Mouse (Mus musculus): ENCODE data around the gene Gjc1. TPM values are rescaled to one million over a fixed set of nuclear protein-coding genes. Genes with fewer than 3 reads are reported as not detected.

The Gjc1 gene
- polyA plus RNA-seq, 1 experiment from 2014 or later = 78.5 TPM

GRCm38 (mm10) chr11:102779081-102779638, 40.3 kb downstream of the Gjc1 start:
- Histone ChIP-seq H3K4me1 (replicated peaks; ENCODE audit: control insufficient read depth, insufficient read depth, low read length) (0 out of 2 replicates have a peak, but pooled peaks cover 2% of the 10 kb centered on the region), H3K9me3 (ENCODE audit: control insufficient read depth, low read length) (no peaks in the 10 kb centered on the region), H3K36me3 (ENCODE audit: control insufficient read depth, insufficient read depth, low read length) (no peaks in the 10 kb centered on the region), H3K4me3 (ENCODE audit: low read depth, low read length) (no peak overlapping the region), H3K4me2 (replicated peaks; ENCODE audit: low read depth, low read length) (no peak overlapping the region), H3K27ac (ENCODE audit: low read depth, low read length) (no peak overlapping the region), H3K9ac (ENCODE audit: low read depth, low read length) (no peak overlapping the region), H3K27me3 (ENCODE audit: control insufficient read depth, insufficient read depth, low read length) (no peaks in the 10 kb centered on the region)
- ATAC-seq (ENCODE audit: low FRiP score) (no peak), DNase-seq (ENCODE audit: low spot score) (no peak)
- WGBS = 78% methylated on average over 8 of the region's 8 CpGs

- Histone ChIP-seq H3K27me3 (ENCODE audit: control insufficient read depth, insufficient read depth, low read length) (no peaks in the 10 kb centered on the region), H3K9me3 (ENCODE audit: control insufficient read depth, low read length) (no peaks in the 10 kb centered on the region), H3K36me3 (ENCODE audit: control insufficient read depth, insufficient read depth, low read length) (no peaks in the 10 kb centered on the region), H3K4me2 (replicated peaks; ENCODE audit: low read depth, low read length) (no peak overlapping the region), H3K4me1 (replicated peaks; ENCODE audit: control insufficient read depth, insufficient read depth, low read length) (0 out of 2 replicates have a peak, but pooled peaks cover 2% of the 10 kb centered on the region), H3K9ac (ENCODE audit: low read depth, low read length) (no peak overlapping the region), H3K4me3 (ENCODE audit: low read depth, low read length) (no peak overlapping the region), H3K27ac (ENCODE audit: low read depth, low read length) (no peak overlapping the region)
- 38% methylated on average over 5 of the region's 5 CpGs for WGBS
- DNase-seq (ENCODE audit: low spot score) (no peak), ATAC-seq (ENCODE audit: low FRiP score) (no peak)
Observed at GRCm38 (mm10) chr11:102778597-102778996, 40.9 kb downstream of the Gjc1 start.

DNA sequence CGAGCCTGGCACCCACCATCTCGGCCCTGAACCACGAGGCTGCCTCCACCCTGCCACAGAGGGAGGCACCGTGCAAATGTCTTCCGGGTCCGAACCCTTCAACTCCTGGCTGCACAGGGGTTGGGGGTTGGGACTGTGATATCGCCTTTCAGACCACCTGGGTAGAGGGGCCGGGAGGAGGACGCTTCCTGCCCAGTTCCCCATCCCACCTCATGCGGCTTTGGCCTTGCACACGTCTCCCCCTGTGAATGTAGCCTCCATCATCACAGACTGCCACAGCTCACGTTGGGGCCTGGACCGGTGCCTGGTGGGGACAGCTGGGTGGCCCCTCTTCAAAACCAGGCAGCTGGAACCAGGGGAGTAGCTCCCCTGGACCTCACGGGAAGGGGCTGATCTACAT, 41.3 kb downstream of the Gjc1 start:
- no peak overlapping the region for H3K27ac ChIP-seq (ENCODE audit: low read depth, low read length)
- WGBS = 31% methylated on average over 14 of the region's 14 CpGs
- no peak for ATAC-seq (ENCODE audit: low FRiP score)
- 0 out of 2 replicates have a peak, but pooled peaks cover 2% of the 10 kb centered on the region for H3K4me1 ChIP-seq (replicated peaks; ENCODE audit: control insufficient read depth, insufficient read depth, low read length)
- H3K9ac ChIP-seq (ENCODE audit: low read depth, low read length) = no peak overlapping the region
- no peak overlapping the region for H3K4me3 ChIP-seq (ENCODE audit: low read depth, low read length)
- H3K9me3 ChIP-seq (ENCODE audit: control insufficient read depth, low read length) = no peaks in the 10 kb centered on the region
- DNase-seq (ENCODE audit: low spot score) = no peak
- H3K4me2 ChIP-seq (replicated peaks; ENCODE audit: low read depth, low read length) = no peak overlapping the region
- no peaks in the 10 kb centered on the region for H3K36me3 ChIP-seq (ENCODE audit: control insufficient read depth, insufficient read depth, low read length)
- no peaks in the 10 kb centered on the region for H3K27me3 ChIP-seq (ENCODE audit: control insufficient read depth, insufficient read depth, low read length)

DNA sequence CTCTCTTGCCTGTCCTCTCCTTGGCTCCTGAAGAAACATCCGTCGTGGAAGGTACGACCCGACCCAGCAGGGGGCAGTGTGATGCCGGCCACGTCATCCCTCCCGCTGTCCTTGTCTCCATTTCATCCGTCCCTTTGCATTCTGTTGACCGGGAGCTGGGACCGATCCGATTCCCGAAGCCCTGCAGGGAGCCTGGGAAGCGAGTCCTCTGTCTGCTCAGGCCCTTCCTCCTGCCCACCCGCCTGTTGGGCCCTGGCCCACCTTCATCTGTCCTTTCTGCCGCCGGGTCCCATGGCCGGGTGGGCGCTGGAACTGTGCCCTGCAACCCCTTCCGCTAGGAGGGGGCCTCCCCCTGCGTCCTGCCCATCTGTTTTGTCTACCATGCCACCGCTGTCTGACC, 41.9 kb downstream of the Gjc1 start:
- no peaks in the 10 kb centered on the region for H3K36me3 ChIP-seq (ENCODE audit: control insufficient read depth, insufficient read depth, low read length)
- no peaks in the 10 kb centered on the region for H3K27me3 ChIP-seq (ENCODE audit: control insufficient read depth, insufficient read depth, low read length)
- H3K4me3 ChIP-seq (ENCODE audit: low read depth, low read length) = no peak overlapping the region
- no peak for ATAC-seq (ENCODE audit: low FRiP score)
- H3K9ac ChIP-seq (ENCODE audit: low read depth, low read length) = peak overlapping the region; percentile 16; the same call in 1 of the 2 replicates
- H3K4me1 ChIP-seq (replicated peaks; ENCODE audit: control insufficient read depth, insufficient read depth, low read length) = peaks cover 5% of the 10 kb centered on the region
- H3K9me3 ChIP-seq (ENCODE audit: control insufficient read depth, low read length) = no peaks in the 10 kb centered on the region
- peak overlapping the region; percentile 27; the same call in 1 of the 2 replicates for H3K4me2 ChIP-seq (replicated peaks; ENCODE audit: low read depth, low read length)
- peak; percentile 84 for DNase-seq (ENCODE audit: low spot score)
- WGBS = 21% methylated on average over 21 of the region's 21 CpGs
- 0 out of 2 replicates have a peak overlapping the region, but pooled peaks have one; percentile 1 for H3K27ac ChIP-seq (ENCODE audit: low read depth, low read length)

DNA sequence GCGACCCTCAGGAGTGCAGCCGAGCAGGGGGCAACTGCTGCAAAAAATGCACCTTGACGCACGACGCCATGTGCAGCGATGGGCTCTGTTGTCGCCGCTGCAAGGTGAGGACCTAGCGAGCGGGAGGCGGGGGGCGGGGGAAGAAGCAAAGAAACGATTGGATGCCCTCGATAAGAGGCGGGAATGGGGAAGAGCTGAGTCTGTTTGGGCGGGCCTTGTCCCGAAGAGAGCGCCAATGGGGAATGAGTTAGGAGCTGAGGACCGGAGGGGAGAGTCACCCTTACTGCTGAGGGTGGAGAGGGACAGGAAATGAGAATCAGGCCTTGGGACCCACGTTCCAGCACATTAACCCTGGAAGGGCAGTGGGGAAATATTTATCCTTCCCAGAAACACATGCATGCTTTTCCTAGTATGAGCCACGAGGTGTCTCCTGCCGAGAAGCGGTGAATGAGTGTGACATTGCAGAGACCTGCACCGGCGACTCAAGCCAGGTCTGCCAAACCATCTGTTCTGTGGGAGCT, 44.8 kb downstream of the Gjc1 start:
- no peaks in the 10 kb centered on the region for H3K27me3 ChIP-seq (ENCODE audit: control insufficient read depth, insufficient read depth, low read length)
- H3K9me3 ChIP-seq (ENCODE audit: control insufficient read depth, low read length) = no peaks in the 10 kb centered on the region
- no peaks in the 10 kb centered on the region for H3K36me3 ChIP-seq (ENCODE audit: control insufficient read depth, insufficient read depth, low read length)
- H3K4me1 ChIP-seq (replicated peaks; ENCODE audit: control insufficient read depth, insufficient read depth, low read length) = peaks cover 24% of the 10 kb centered on the region
- peak overlapping the region; percentile 54 for H3K4me3 ChIP-seq (ENCODE audit: low read depth, low read length)
- DNase-seq (ENCODE audit: low spot score) = peak; percentile 87
- H3K27ac ChIP-seq (ENCODE audit: low read depth, low read length) = peak overlapping the region; percentile 85
- H3K9ac ChIP-seq (ENCODE audit: low read depth, low read length) = peak overlapping the region; percentile 87
- 3% methylated on average over 25 of the region's 25 CpGs for WGBS
- peak; percentile 83 for ATAC-seq (ENCODE audit: low FRiP score)
- H3K4me2 ChIP-seq (replicated peaks; ENCODE audit: low read depth, low read length) = peak overlapping the region; percentile 97

- H3K4me1 ChIP-seq (replicated peaks; ENCODE audit: control insufficient read depth, insufficient read depth, low read length) = peaks cover 24% of the 10 kb centered on the region
- H3K36me3 ChIP-seq (ENCODE audit: control insufficient read depth, insufficient read depth, low read length) = no peaks in the 10 kb centered on the region
- peak overlapping the region; percentile 54 for H3K4me3 ChIP-seq (ENCODE audit: low read depth, low read length)
- no peaks in the 10 kb centered on the region for H3K27me3 ChIP-seq (ENCODE audit: control insufficient read depth, insufficient read depth, low read length)
- ATAC-seq (ENCODE audit: low FRiP score) (peak; percentile 44), DNase-seq (ENCODE audit: low spot score) (peak; percentile 96)
- H3K9me3 ChIP-seq (ENCODE audit: control insufficient read depth, low read length) = no peaks in the 10 kb centered on the region
- H3K27ac ChIP-seq (ENCODE audit: low read depth, low read length) = peak overlapping the region; percentile 85
- H3K4me2 ChIP-seq (replicated peaks; ENCODE audit: low read depth, low read length) = peak overlapping the region; percentile 97
- H3K9ac ChIP-seq (ENCODE audit: low read depth, low read length) = peak overlapping the region; percentile 87
- WGBS = under 1% methylated on average over 46 of the region's 46 CpGs
Observed at GRCm38 (mm10) chr11:102773713-102774611, 45.5 kb downstream of the Gjc1 start.

DNA sequence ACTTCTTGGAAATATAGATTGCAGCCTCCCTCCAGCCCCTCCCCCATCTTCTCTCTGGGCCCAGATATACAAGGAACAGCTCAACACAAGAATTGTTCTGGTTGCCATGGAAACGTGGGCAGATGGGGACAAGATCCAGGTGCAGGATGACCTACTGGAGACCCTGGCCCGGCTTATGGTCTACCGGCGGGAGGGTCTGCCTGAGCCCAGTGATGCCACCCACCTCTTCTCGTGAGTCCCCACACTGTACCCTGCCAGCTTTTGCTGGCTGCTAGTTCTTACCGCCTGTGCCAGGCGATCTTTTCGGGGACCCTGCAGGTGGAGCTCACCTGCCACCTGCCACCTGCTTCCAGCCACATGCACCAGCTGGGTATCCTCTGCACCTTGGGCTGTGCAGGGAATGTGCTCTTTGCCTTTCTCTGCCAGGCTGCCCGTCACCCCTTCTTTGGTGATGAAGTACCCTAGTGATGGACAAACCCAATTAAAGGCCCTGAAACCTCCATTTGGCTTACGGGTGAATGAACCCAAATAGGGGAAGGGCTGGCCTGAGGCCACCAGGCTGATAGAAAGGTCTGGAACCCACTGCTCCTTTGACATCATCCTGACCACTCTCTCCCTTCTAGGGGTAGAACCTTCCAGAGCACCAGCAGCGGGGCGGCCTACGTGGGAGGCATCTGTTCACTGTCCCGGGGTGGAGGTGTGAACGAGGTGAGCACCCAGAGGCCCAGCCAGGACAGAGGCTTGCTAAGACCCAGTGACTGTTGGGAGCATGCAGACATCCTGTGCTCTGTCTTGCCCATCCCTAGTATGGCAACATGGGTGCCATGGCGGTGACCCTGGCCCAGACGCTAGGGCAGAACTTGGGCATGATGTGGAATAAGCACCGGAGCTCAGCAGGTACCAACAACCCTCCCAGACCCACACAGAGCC, 46.5 kb downstream of the Gjc1 start:
- Histone ChIP-seq H3K4me2 (replicated peaks; ENCODE audit: low read depth, low read length) (no peak overlapping the region; the same call in 1 of the 2 replicates), H3K9ac (ENCODE audit: low read depth, low read length) (peak overlapping the region; percentile 11; the same call in 1 of the 2 replicates), H3K4me1 (replicated peaks; ENCODE audit: control insufficient read depth, insufficient read depth, low read length) (peaks cover 24% of the 10 kb centered on the region), H3K4me3 (ENCODE audit: low read depth, low read length) (no peak overlapping the region), H3K9me3 (ENCODE audit: control insufficient read depth, low read length) (no peaks in the 10 kb centered on the region), H3K27me3 (ENCODE audit: control insufficient read depth, insufficient read depth, low read length) (no peaks in the 10 kb centered on the region), H3K27ac (ENCODE audit: low read depth, low read length) (no peak overlapping the region), H3K36me3 (ENCODE audit: control insufficient read depth, insufficient read depth, low read length) (no peaks in the 10 kb centered on the region)
- WGBS = 57% methylated on average over 18 of the region's 18 CpGs
- DNase-seq (ENCODE audit: low spot score) (peak; percentile 67), ATAC-seq (ENCODE audit: low FRiP score) (no peak)
